Mouse (Mus musculus) intestine, embryonic 16.5 days (tissue): ENCODE results near the gene Atg13. TPM values are rescaled to one million over a fixed set of nuclear protein-coding genes. Genes with fewer than 3 reads are reported as not detected.
"Not testable (repeated sequence)": the region's sequence is repeated elsewhere in the genome, so short reads cannot be mapped to it uniquely, and the experiment has no call there.

Source experiments
- ATAC-seq: fragments of 200-750 bp; cut with Nextera tagmentation; 2 replicates; pipeline ENCODE4 v1.8.0; 2017; ENCODE audit warnings: moderate TSS enrichment, moderate library complexity
- H3K27ac ChIP-seq: fragments of 300-500 bp; sonication (generic); 2 replicates; pipeline ENCODE4 v1.5.1; 2014; ENCODE audit warnings: mild to moderate bottlenecking, low read length
- H3K27me3 ChIP-seq: fragments of 300-500 bp; sonication (generic); replicated peaks from 2 replicates; pipeline ENCODE4 v1.6.1; 2014; ENCODE audit warnings: low read length, control low read depth, mixed read lengths; ENCODE audit not compliant: control insufficient read depth, insufficient read depth
- H3K36me3 ChIP-seq: fragments of 300-500 bp; sonication (generic); 2 replicates; pipeline ENCODE4 v1.6.1; 2014; ENCODE audit warnings: low read length, control low read depth; ENCODE audit not compliant: control insufficient read depth, insufficient read depth
- H3K4me1 ChIP-seq: fragments of 300-500 bp; sonication (generic); 2 replicates; pipeline ENCODE4 v1.6.1; 2014; ENCODE audit warnings: low read length, control low read depth, mixed read lengths; ENCODE audit not compliant: control insufficient read depth, insufficient read depth
- H3K4me2 ChIP-seq: fragments of 300-500 bp; sonication (generic); 2 replicates; pipeline ENCODE4 v1.6.1; 2014; ENCODE audit warnings: low read depth, low read length, control low read depth
- H3K4me3 ChIP-seq: fragments of 300-500 bp; sonication (generic); 2 replicates; pipeline ENCODE4 v1.5.1; 2014; ENCODE audit warnings: mild to moderate bottlenecking, low read length
- H3K9ac ChIP-seq: fragments of 300-500 bp; sonication (generic); 2 replicates; pipeline ENCODE4 v1.6.1; 2014; ENCODE audit warnings: low read depth, low read length
- H3K9me3 ChIP-seq: fragments of 300-500 bp; sonication (generic); 2 replicates; pipeline ENCODE4 v1.6.1; 2016; ENCODE audit warnings: low read length, control low read depth; ENCODE audit not compliant: control insufficient read depth
- WGBS: fragments of 180-500 bp; shearing (Covaris S2); extraction: QIAGEN DNeasy Blood & Tissue Kit; methylation state at CpG from one replicate; pipeline ENCODE4 v1.1.7; 2014; 5-methylcytosine and 5-hydroxymethylcytosine counted together
- polyA plus RNA-seq: library from polyadenylated mRNA; unstranded; fragments of >200 nt; fragmentation: Nextera tagmentation; extraction: Ambion mirVana; gene quantifications from 2 replicates; pipeline ENCODE4 v1.2.1, GENCODE M21; 2015

Gene Atg13
- polyA plus RNA-seq: 22.9 and 25.8 TPM in 2 replicates

DNA sequence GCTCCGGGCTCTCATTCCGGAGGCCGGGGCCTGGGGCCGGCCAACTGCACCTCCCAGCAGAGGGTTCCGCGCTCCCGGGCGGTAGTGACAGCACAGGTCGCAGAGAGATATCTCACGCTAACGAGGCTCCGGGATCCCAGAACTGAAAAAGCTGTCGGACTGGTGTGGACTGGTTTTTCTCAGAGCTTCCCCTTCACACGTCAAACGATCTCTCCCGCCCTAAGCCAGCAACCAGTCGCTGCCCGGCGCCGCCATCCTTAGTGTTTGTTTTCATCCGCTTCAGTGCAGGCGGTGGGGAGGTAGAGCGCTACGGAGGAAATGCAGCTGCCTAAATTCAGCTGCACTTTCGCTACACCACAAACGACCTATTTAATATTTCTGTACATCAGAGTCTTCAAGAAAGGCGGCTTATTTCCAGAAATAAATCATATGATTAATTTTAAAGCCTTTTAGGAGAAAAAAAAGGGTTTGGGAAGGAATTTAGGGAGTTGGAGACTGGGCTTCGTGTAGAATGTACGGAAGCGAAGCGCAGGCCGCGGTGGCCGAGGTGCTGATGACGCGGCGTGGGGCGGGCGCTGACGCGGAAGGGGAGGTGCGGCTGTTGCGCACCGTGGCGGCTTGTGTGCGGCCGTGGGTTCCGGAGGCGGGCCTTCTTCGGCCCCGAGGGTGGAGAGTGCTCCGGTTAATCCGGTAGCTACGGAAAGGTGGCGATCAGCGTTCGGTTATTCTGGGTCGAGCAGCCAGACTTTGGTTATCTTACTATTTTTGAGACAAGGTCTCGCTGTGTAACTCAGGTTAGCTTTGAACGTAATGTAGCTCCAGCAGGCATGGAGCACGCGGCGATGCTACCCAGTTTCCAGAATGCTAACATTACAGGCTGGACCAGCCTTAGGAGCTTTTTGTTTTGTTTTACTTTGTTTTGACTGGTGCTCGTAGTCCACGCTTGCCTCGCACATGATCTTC, at the start of gene Atg13, which contains the start of gene Harbi1:
Gene Atg13, minus strand, starts transcription at position 305 of the 963 bp plus-strand sequence.
Gene Harbi1, plus strand, starts transcription at position 581 of the 963 bp plus-strand sequence.
- peak; percentile 99 for ATAC-seq
- Histone ChIP-seq H3K4me1 (peaks cover 9% of the 10 kb centered on the region), H3K9ac (peak within 1 kb of the TSS; percentile 82), H3K4me2 (peak within 1 kb of the TSS; percentile 82), H3K27me3 (no peaks in the 10 kb centered on the region), H3K27ac (peak within 1 kb of the TSS; percentile 82), H3K4me3 (peak within 1 kb of the TSS; percentile 72), H3K9me3 (no peaks in the 10 kb centered on the region), H3K36me3 (no peaks in the 10 kb centered on the region)
- under 1% methylated on average over 66 of the region's 66 CpGs for WGBS

GRCm38 (mm10) chr2:91749811-91750261, 39.5 kb upstream of the Atg13 start:
- 58% methylated on average over 2 of the region's 2 CpGs for WGBS
- H3K4me1 ChIP-seq: peaks cover 5% of the 10 kb centered on the region; the same call in 1 of the 2 replicates
- no peaks in the 10 kb centered on the region for H3K36me3 ChIP-seq
- no peaks in the 10 kb centered on the region for H3K27me3 ChIP-seq
- no peak for ATAC-seq
- H3K27ac ChIP-seq: no peak overlapping the region
- no peak overlapping the region for H3K4me3 ChIP-seq
- no peak overlapping the region for H3K4me2 ChIP-seq
- H3K9me3 ChIP-seq: no peaks in the 10 kb centered on the region
- H3K9ac ChIP-seq: no peak overlapping the region

GRCm38 (mm10) chr2:91744686-91745085, 34.3 kb upstream of the Atg13 start:
- WGBS: 90% methylated on average over 5 of the region's 5 CpGs
- Histone ChIP-seq H3K36me3 (no peaks in the 10 kb centered on the region), H3K27ac (no peak overlapping the region)

GRCm38 (mm10) chr2:91739586-91739985, 29.2 kb upstream of the Atg13 start:
- Histone ChIP-seq H3K36me3 (no peaks in the 10 kb centered on the region), H3K27ac (no peak overlapping the region), H3K9me3 (no peaks in the 10 kb centered on the region), H3K4me3 (no peak overlapping the region), H3K9ac (no peak overlapping the region), H3K27me3 (no peaks in the 10 kb centered on the region), H3K4me2 (no peak overlapping the region), H3K4me1 (no peaks in the 10 kb centered on the region)
- ATAC-seq: no peak
- 100% methylated on average over 1 of the region's 1 CpGs for WGBS

More at GRCm38 (mm10) chr2:91744686-91745085, 34.3 kb upstream of the Atg13 start:
- Histone ChIP-seq H3K4me2 (no peak overlapping the region), H3K9ac (no peak overlapping the region), H3K4me1 (no peaks in the 10 kb centered on the region), H3K27me3 (no peaks in the 10 kb centered on the region), H3K9me3 (no peaks in the 10 kb centered on the region), H3K4me3 (no peak overlapping the region)
- no peak for ATAC-seq

DNA sequence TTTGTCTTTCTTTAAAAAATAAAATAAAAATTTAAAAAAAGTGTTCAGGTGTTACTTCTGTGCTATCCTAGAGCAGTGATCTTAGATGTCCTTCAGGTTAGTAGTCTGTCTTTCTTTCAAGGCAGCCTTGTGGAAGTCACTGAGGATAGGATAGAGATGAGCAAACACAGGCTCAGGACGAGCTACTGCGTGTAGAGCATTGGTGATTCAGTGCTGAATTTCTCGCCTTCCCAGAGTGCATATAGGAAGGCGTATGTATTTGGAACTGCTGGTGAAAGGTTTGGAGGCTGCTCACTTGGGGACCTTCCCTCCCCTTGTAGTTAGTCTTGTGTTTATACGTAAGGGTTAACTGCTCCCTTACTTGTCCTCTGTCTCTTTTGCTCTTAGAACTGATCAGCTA, 24.8 kb upstream of the Atg13 start:
- Histone ChIP-seq H3K4me3 (no peak overlapping the region), H3K4me2 (no peak overlapping the region), H3K27ac (no peak overlapping the region), H3K4me1 (no peaks in the 10 kb centered on the region), H3K9ac (no peak overlapping the region), H3K9me3 (no peaks in the 10 kb centered on the region), H3K36me3 (no peaks in the 10 kb centered on the region), H3K27me3 (no peaks in the 10 kb centered on the region)
- WGBS: 86% methylated on average over 5 of the region's 5 CpGs
- no peak for ATAC-seq

- no peaks in the 10 kb centered on the region for H3K27me3 ChIP-seq
- no peaks in the 10 kb centered on the region for H3K4me1 ChIP-seq
- no peaks in the 10 kb centered on the region for H3K36me3 ChIP-seq
- peak within 1 kb of the TSS; percentile 99 for H3K4me3 ChIP-seq
- H3K4me2 ChIP-seq: peak within 1 kb of the TSS; percentile 71
- no peaks in the 10 kb centered on the region for H3K9me3 ChIP-seq
- H3K27ac ChIP-seq: peak within 1 kb of the TSS; percentile 94
- WGBS: under 1% methylated on average over 68 of the region's 68 CpGs
- H3K9ac ChIP-seq: peak within 1 kb of the TSS; percentile 98
- peak; percentile 92 for ATAC-seq
Observed at GRCm38 (mm10) chr2:91729971-91730821, 19.8 kb upstream of the Atg13 start, which contains the start of gene Ambra1. Gene Ambra1, plus strand, starts transcription at chr2:91730134.

GRCm38 (mm10) chr2:91729571-91729970, 19.2 kb upstream of the Atg13 start:
- WGBS: 13% methylated on average over 4 of the region's 4 CpGs
- Histone ChIP-seq H3K27me3 (no peaks in the 10 kb centered on the region), H3K4me2 (peak overlapping the region; percentile 43), H3K27ac (peak overlapping the region; percentile 94; the same call in 1 of the 2 replicates), H3K36me3 (no peaks in the 10 kb centered on the region), H3K4me1 (no peaks in the 10 kb centered on the region), H3K9me3 (no peaks in the 10 kb centered on the region), H3K9ac (peak overlapping the region; percentile 98), H3K4me3 (peak overlapping the region; percentile 99)
- ATAC-seq: no peak

DNA sequence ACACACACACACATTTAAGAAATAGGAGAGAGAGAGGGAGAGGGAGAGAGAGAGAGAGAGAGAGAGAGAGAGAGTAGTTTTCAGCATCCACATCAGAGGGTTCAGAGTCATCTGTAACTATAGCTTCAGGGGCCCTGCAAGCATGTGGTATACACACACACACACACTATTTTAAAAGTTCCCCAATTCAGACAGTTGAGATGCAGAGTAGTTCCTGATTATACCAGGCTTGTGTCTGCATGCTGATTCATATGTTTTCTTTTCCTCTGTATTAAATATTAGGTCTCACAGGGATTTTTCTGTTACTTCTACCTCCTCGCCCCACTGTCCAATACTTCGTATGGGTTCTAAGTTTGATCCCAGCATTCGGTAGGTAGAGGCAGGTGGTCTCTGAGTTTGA, 16.6 kb upstream of the Atg13 start:
- ATAC-seq: no peak
- Histone ChIP-seq H3K4me2 (no peak overlapping the region), H3K4me3 (no peak overlapping the region), H3K4me1 (no peaks in the 10 kb centered on the region), H3K9ac (no peak overlapping the region), H3K27ac (no peak overlapping the region), H3K36me3 (no peaks in the 10 kb centered on the region), H3K9me3 (no peaks in the 10 kb centered on the region), H3K27me3 (no peaks in the 10 kb centered on the region)
- WGBS: 92% methylated on average over 3 of the region's 3 CpGs

DNA sequence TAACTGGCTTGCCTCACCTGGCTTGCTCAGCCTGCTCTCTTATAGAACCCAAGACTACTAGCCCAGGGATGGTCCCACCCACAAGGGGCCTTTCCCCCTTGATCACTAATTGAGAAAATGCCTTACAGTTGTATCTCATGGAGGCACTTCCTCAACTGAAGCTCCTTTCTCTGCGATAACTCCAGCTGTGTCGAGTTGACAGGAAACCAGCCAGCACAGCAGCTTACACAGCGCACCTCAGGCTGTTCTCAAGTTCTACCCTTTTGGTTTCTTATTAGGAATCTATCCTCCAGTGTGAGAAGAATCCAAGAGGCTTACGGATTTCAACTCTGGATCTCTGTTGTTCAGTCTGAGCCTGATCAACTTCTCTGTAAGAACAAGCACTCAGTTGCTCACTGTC, 15.1 kb upstream of the Atg13 start:
- H3K4me1 ChIP-seq, H3K27me3 ChIP-seq, H3K36me3 ChIP-seq, H3K9me3 ChIP-seq, H3K4me2 ChIP-seq, ATAC-seq, H3K4me3 ChIP-seq, H3K9ac ChIP-seq, H3K27ac ChIP-seq: not testable (repeated sequence)
- 57% methylated on average over 4 of the region's 4 CpGs for WGBS
